Mouse (Mus musculus) liver, adult 2 months (tissue): Measurements from ENCODE around the gene Zfp146.
"Not testable (repeated sequence)": the region's sequence is repeated elsewhere in the genome, so short reads cannot be mapped to it uniquely, and the experiment has no call there.

Experiments used
- CTCF ChIP-seq: fragments of 200-500 bp; IDR thresholded peaks from 2 replicates; pipeline ENCODE4 v1.5.1; 2011; ENCODE audit warnings: low read depth, low read length, control low read depth
- POLR2A ChIP-seq: fragments of 200-500 bp; IDR thresholded peaks from 2 replicates; pipeline ENCODE4 v1.6.1; 2011; ENCODE audit warnings: low read length, control low read depth; ENCODE audit not compliant: insufficient read depth; ENCODE audit errors: extremely low read depth

GRCm38 (mm10) chr7:30117935-30118334 lies 51.6 kb downstream of the Zfp146 start:
- TF ChIP-seq CTCF, POLR2A: not testable (repeated sequence)
